Mouse (Mus musculus): Measurements from ENCODE around the gene Psmd4.

DNA sequence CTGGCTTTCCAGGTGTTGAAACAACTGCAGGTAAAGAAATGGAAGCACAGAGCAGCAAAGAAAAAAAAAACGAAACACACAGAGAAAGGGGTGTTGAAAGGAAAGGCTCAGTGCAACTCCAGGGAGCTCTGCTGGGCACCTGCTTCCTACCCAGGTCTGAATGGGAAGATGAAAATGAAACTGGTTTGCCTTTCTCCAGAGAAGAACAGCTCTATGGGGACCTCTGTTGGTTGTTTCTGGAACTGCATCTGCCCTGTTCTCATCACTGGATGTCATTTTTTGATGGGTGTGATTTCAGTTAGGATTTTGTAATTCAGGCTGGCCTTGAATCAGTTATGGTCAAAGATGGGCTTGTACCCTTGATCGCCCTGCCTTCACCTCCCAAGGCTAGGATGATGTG lies 45.5 kb downstream of the Psmd4 start:
- TF ChIP-seq MAFK (IDR thresholded peaks at IDR 0.05; ENCODE audit: insufficient read depth, low read depth, low read length), result no peak
- no peak for TF ChIP-seq CHD2 (IDR thresholded peaks at IDR 0.05; ENCODE audit: low read depth, low read length)
- peak; percentile 54 for TF ChIP-seq ZC3H11A (IDR thresholded peaks at IDR 0.05; ENCODE audit: borderline replicate concordance, low read depth, low read length)

Measured in ES-E14 (cell line).